Mouse (Mus musculus): ENCODE data around the gene Cyp2d26.

The Cyp2d26 gene

GRCm38 (mm10) chr15:82763631-82764420, 30.3 kb downstream of the Cyp2d26 start, which contains the start of gene Cyp2d40:
Gene Cyp2d40 (minus strand): TSS chr15:82764183.
- no peak for DNase-seq (ENCODE audit: low spot score)

- DNase-seq (ENCODE audit: low spot score): no peak
These were observed 46.0 kb downstream of the Cyp2d26 start for GRCm38 (mm10) chr15:82748141-82748540.

- DNase-seq (ENCODE audit: low spot score): no peak
These were observed 46.6 kb downstream of the Cyp2d26 start for GRCm38 (mm10) chr15:82747516-82747915.

Measured in lung, postnatal 25 days (tissue).